Comparison of ENCODE assay signal across 8 mouse cellular contexts in the genomic region with DNA sequence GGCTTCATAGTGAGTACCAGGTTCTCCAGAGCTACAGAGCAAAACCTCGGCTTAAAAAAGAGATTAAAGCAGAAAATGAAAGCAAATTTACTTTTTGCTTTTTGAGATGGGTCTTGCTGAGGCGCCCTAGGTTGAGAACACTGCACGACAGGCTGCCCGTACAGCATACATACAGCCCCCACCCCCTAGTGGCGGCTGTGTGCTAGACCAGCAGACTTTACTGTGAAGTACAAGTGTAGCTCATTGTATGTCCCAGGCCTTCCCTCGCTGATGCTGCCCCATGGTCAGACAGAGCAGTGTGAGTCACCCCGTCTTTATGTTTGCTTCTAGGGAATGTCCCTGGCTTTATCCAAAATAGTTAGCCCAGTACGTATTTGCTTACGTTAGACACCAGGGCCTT. TPM values are rescaled to one million over a fixed set of nuclear protein-coding genes. Genes with fewer than 3 reads are reported as not detected.
DNase-seq lines count a peak whose midpoint lies in the region; ATAC-seq and TF ChIP-seq lines count a peak whose summit lies in the region.

No protein-coding gene starts in this region.

- 78% methylated on average over 9 of the region's 9 CpGs for WGBS in lung, adult 2 months

- intact Hi-C loops in gastrocnemius, postnatal 14 days (cut with DNase I; ENCODE audit: low total_unique reads), result no loop called here

- no peaks in the 10 kb centered on the region for H3K4me1 ChIP-seq in lung, adult 2 months (ENCODE audit: control insufficient read depth, insufficient read depth, low read length)

- ATAC-seq in megakaryocyte progenitor cell, adult 5-6 weeks (replicated peaks; ENCODE audit: poor library complexity), result peak; percentile 83

- peak; percentile 37 for DNase-seq in adrenal gland, postnatal 10 days
- no peak for DNase-seq in adrenal gland, adult (ENCODE audit: inconsistent age in 2 of 2, low spot score in 1 of 2)
- no peak for DNase-seq in lung, adult 2 months
- DNase-seq in lung, postnatal 25 days (ENCODE audit: low spot score), result no peak
- DNase-seq in brain, embryonic 14.5 days (ENCODE audit: low read depth), result peak; percentile 24
- DNase-seq in gastrocnemius, postnatal 14 days, result no peak
- no peak for DNase-seq in cerebellum, adult 11-12 months

- no peak for TF ChIP-seq POLR2A in lung, adult 2 months (IDR thresholded peaks at IDR 0.05; ENCODE audit: borderline replicate concordance, extremely low read depth, low read depth, low read length)
- TF ChIP-seq POLR2A in brain, embryonic 14.5 days (IDR thresholded peaks at IDR 0.05; ENCODE audit: borderline replicate concordance, extremely low read depth, insufficient read depth, insufficient read length, poor library complexity, severe bottlenecking), result no peak

- no peak overlapping the region for H3K4me3 ChIP-seq in lung, adult 2 months (replicated peaks; ENCODE audit: extremely low read depth, low read depth, low read length)

- peak; percentile 22; the same call in 1 of the 2 replicates for TF ChIP-seq CTCF in lung, adult 2 months (IDR thresholded peaks at IDR 0.05; ENCODE audit: insufficient read depth, low read length)
- TF ChIP-seq CTCF in brain, embryonic 14.5 days (IDR thresholded peaks at IDR 0.05; ENCODE audit: borderline replicate concordance, extremely low read depth, insufficient read depth, insufficient read length), result peak; percentile 57

RNA-seq across cellular contexts. Expression of gene Med23, which starts 16.2 kb away (rescaled TPM):
- total RNA-seq in adrenal gland, postnatal 10 days (2021), result 10 to 100 TPM; 19.0 to 31.2 TPM
- polyA plus RNA-seq in lung, adult 2 months (2012; rRNA removed), result 14.9 and 20.6 TPM in 2 replicates
- polyA plus RNA-seq in brain, embryonic 14.5 days (2012; rRNA removed), result 51.8 and 56.1 TPM in 2 replicates
- total RNA-seq in megakaryocyte progenitor cell, adult 5-6 weeks (2015), result 20.5 and 25.2 TPM in 2 replicates
- total RNA-seq in megakaryocyte progenitor cell, adult 5-6 weeks (2017), result 22.8 and 32.5 TPM in 2 replicates
- 1 to 10 TPM; 7.4 to 8.4 TPM for total RNA-seq in gastrocnemius, postnatal 14 days (2021)

RNA-seq across cellular contexts. Expression of gene Arg1, which starts 41.3 kb away (rescaled TPM):
- total RNA-seq in adrenal gland, postnatal 10 days (2021), result 100 to 1,000 TPM in 1 of 2 experiments, 10 to 100 TPM in 1; 21.3 to 126 TPM
- polyA plus RNA-seq in lung, adult 2 months (2012; rRNA removed), result 0.43 and 5.7 TPM in 2 replicates
- polyA plus RNA-seq in brain, embryonic 14.5 days (2012; rRNA removed), result 0.62 and 0.63 TPM in 2 replicates
- total RNA-seq in megakaryocyte progenitor cell, adult 5-6 weeks (2015), result not detected in 2 replicates
- total RNA-seq in megakaryocyte progenitor cell, adult 5-6 weeks (2017), result not detected in 2 replicates
- total RNA-seq in gastrocnemius, postnatal 14 days (2021), result under 1 TPM in 1 of 2 experiments, not detected in 1; 0.23 TPM

RNA-seq across cellular contexts. Expression of gene Enpp3, which starts 43.4 kb away (rescaled TPM):
- total RNA-seq in adrenal gland, postnatal 10 days (2021), result 10 to 100 TPM in 1 of 2 experiments, 1 to 10 TPM in 1; 9.5 to 12.0 TPM
- polyA plus RNA-seq in lung, adult 2 months (2012; rRNA removed), result 0.61 and 0.92 TPM in 2 replicates
- 1.7 and 2.7 TPM in 2 replicates for polyA plus RNA-seq in brain, embryonic 14.5 days (2012; rRNA removed)
- total RNA-seq in megakaryocyte progenitor cell, adult 5-6 weeks (2015), result 0.22 and 0.54 TPM in 2 replicates
- total RNA-seq in megakaryocyte progenitor cell, adult 5-6 weeks (2017), result 0.10 and 0.12 TPM in 2 replicates
- 1 to 10 TPM; 5.5 to 7.5 TPM for total RNA-seq in gastrocnemius, postnatal 14 days (2021)

Comparison
In these comparisons a context has a peak if more than half of its experiments do, and no peak if none do; other contexts are left out.
1. DNase-seq: peak in adrenal gland, postnatal 10 days (single experiment) and brain, embryonic 14.5 days (single experiment); none in adrenal gland, adult (0 of 2), lung, adult 2 months (single experiment), lung, postnatal 25 days (single experiment), gastrocnemius, postnatal 14 days (single experiment) and cerebellum, adult 11-12 months (single experiment).
2. RNA of gene Arg1, which starts 41.3 kb away (total RNA-seq): 21.3 to 126 TPM in adrenal gland, postnatal 10 days; 0.23 TPM in gastrocnemius, postnatal 14 days and not detected in megakaryocyte progenitor cell, adult 5-6 weeks; every median in the first group is over 10 times any median in the second.
3. RNA of gene Enpp3, which starts 43.4 kb away (total RNA-seq): 9.5 to 12.0 TPM in adrenal gland, postnatal 10 days and 5.5 to 7.5 TPM in gastrocnemius, postnatal 14 days; 0.10 to 0.54 TPM in megakaryocyte progenitor cell, adult 5-6 weeks; every median in the first group is over 4 times any median in the second.